Mouse (Mus musculus): ENCODE data around the gene Eda.

Eda gene

GRCm38 (mm10) chrX:99975250-99975984 lies at the start of gene Eda:
Eda (plus strand) TSS chrX:99975606.
- DNase-seq = peak; percentile 54 to 69

DNA sequence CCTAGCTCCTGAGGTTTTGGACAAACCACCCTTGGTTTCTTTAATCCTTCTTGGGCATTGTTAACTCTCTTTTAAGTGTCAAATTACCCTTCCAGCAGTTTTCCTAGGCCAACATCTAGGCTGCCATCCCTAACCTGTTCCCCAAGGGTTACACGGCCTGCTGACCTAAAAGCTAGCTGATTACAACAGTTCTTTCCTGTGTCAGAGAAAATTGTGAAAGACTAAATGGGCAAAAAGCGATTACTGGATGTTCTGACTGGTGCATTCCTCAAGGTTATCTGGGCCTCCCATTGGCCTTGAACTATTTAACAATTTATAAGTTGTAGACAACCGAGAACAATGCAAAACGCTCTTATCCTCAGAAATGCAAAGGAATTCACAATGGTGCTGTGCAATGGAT lies 14.4 kb upstream of the Eda start:
- no peak for DNase-seq

DNA sequence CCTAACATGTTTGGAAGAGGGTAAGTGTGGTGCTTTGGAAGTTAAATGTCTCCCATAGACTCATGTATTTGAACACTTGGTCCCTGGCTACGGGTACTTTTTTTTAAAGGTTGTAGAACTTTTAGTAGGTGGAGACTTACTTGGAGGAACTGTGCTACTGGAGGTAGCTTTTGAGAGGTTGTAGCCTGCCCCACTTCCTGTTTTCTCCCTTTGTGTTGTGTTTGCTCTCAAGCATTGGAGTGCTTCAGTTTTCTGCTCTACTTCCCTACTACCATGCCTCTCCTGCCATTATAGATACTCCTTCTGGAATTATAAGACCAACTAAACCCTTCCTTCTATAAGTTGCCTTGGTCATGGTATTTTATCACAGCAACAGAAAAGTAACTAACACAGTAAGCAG lies 5.3 kb upstream of the Eda start:
- DNase-seq = no peak

DNA sequence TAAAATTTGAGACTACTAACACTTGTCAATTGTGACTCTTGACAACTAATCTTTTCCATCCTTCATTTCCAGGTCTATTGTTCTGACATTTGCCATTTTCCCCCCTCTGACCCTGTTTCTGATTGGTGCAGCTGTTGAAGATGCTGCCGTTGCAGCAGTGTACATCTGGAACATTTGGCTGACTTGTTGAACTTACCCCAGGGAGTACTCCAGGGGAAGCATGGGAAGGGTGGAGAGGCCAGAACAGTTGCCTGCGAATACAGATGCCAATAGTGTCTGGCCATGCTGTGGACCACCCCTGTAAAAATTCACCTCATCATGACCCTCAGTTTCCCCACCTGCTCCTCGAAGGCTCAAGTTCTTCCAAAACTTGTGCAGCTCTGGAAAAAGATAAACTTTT lies 1.0 kb upstream of the Eda start:
- DNase-seq = no peak

GRCm38 (mm10) chrX:99974803-99975202 lies 603 bp upstream of the Eda start:
- DNase-seq = no peak

GRCm38 (mm10) chrX:99975985-99976924 lies 849 bp downstream of the Eda start:
- peak; percentile 7 to 25 for DNase-seq

GRCm38 (mm10) chrX:99978354-99978753 lies 2.9 kb downstream of the Eda start:
- no peak for DNase-seq

GRCm38 (mm10) chrX:99993434-99993833 lies 18.0 kb downstream of the Eda start:
- DNase-seq = no peak

DNA sequence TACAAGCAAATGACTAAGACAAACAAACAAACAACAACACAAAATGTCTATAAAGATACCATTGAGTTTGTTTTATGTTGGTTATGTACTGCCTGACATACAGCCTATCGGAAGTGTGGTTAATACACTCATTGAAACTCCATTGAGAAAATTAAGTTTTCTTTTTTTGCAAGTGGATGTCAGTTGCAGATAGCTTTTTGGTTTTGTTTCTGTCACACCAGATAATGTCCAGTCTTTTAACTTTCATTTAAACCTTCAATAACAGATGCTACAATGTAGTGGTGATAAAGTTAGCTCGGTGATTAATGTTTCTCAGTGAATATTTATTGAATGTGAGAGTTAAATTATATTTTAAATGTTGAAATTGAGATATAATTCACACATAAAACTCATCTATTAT lies 23.9 kb downstream of the Eda start:
- DNase-seq = no peak

GRCm38 (mm10) chrX:100118362-100118761 lies 143.0 kb downstream of the Eda start:
- DNase-seq = no peak

- DNase-seq = no peak
These were observed 219.9 kb downstream of the Eda start for GRCm38 (mm10) chrX:100195286-100195685.

- no peak for DNase-seq
These were observed 338.2 kb downstream of the Eda start for GRCm38 (mm10) chrX:100313652-100314051.

GRCm38 (mm10) chrX:100314172-100314902 lies 338.9 kb downstream of the Eda start:
- DNase-seq = no peak

DNA sequence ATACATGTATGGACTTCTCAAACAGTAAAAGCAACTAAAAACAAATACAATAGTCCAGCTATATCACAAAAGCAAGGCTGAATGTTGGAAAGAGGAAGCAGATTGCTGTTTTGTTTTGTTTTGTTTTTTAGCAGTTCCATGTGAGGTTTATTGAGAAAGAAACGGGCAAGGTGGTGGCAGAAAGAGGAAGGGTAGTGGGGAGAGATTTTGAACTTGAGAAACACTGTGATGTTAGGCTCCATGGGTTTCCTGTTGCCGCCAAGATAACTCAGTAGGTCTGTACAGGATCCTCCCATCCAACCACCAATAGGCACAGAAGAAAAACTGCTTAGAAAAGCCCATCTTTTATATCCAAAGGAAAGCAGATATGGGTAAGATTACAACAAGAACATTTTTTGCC lies 365.3 kb downstream of the Eda start:
- DNase-seq = no peak

GRCm38 (mm10) chrX:100344433-100344832 lies 369.0 kb downstream of the Eda start:
- DNase-seq = no peak

DNA sequence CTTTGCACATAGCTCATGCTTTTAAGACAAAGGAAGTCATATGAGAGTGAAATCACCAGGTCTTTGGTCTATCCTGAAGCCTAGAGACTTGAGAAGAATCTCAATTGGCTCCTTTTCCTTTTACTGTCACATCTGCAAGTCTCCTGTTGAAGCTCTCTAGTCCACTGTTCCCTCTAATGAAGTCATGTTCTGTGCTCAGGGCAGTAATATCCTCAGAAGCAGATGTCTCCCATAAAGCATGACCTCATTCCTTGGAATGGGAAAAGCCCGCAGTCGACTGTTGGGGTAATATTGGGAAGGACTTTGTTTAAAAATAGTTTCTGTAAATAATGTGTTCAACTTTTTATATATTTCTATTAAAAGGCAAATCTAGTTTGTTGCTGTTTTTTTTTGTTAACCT lies 381.6 kb downstream of the Eda start:
- no peak for DNase-seq

DNA sequence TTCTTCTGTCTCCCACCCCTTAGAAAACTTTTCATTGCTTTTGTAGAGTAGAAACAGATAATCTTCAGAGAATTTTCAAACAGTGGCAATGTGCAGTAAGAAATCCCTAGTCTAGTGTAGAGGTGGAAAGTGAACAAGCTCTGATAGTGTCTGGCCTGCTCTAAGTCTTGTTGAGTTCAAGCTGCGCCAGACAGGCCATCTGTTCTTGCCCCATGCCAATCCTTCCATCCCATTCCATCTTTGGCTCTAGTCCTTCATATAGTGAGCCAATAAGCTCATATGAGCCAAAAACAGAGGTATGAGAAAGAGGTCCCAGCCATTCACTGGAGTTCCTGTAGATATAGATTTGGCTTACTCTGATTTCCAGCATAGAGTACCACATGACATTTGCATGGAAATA lies 414.5 kb downstream of the Eda start:
- DNase-seq = no peak

- DNase-seq = no peak
These were observed 416.9 kb downstream of the Eda start for GRCm38 (mm10) chrX:100392304-100392703.

- DNase-seq = no peak
These were observed 418.9 kb downstream of the Eda start for GRCm38 (mm10) chrX:100394223-100394861.

GRCm38 (mm10) chrX:100395026-100395425 lies 419.6 kb downstream of the Eda start:
- DNase-seq = no peak

DNA sequence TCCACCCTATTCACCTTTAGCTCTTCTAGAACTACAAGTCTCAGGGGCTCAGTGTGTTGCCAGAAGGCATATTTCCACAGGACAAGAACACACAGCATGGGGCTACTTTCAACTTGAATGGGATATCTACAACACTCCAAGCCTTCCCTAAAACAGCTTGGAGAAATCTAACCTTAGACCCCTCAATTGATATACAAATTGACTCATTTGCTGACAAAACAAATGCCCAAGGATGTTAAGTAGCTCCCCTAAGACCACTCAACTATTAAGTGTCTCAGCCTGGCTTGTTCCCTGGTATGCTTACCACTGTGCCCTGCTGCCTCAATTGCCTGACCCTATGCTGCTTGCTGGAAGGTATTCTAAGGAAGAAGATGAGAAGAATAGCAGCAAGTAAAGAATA lies 425.5 kb downstream of the Eda start:
- DNase-seq = no peak

- no peak for DNase-seq
These were observed 426.3 kb downstream of the Eda start for GRCm38 (mm10) chrX:100401657-100402056.

GRCm38 (mm10) chrX:100409245-100409644 lies 433.8 kb downstream of the Eda start:
- DNase-seq = no peak
